Mouse (Mus musculus): ENCODE data around the gene Lenep.

DNA sequence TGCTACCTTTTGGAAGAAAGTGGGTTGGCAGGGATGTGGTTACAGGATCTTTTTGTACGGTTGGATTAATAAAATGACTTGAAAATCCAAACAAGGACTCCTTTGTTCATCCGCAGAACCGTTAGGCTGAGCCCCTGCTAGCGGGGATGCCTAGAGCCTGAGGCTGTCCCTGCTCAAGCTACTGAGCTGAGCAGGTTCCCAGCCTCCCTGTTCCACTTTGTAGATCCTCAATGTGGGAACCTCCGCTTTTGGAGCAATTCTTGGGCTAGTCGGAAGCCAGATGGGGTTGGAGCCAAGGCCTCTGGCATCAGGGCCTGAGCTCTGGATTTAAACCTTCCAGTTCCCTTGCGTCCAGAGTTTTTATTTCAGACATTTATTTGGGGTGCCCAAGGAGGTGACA is 32.4 kb upstream of the Lenep start:
- no peak for TF ChIP-seq TCF12 (IDR thresholded peaks at IDR 0.05; ENCODE audit: low read depth, low read length)
- no peak for TF ChIP-seq TBP (conservative IDR thresholded peaks at IDR 0.05; ENCODE audit: low read depth, low read length)
- TF ChIP-seq MAX (IDR thresholded peaks at IDR 0.05; ENCODE audit: low read length): no peak
- TF ChIP-seq POLR2A (IDR thresholded peaks at IDR 0.05; ENCODE audit: low read depth, low read length): no peak
- TF ChIP-seq MAFK (IDR thresholded peaks at IDR 0.05; ENCODE audit: insufficient replicate concordance, low read length): no peak
- TF ChIP-seq EP300 (IDR thresholded peaks at IDR 0.05; ENCODE audit: low read length): no peak
- TF ChIP-seq CTCF (conservative IDR thresholded peaks at IDR 0.05 in 1 of 2, IDR thresholded peaks at IDR 0.05 in 1 of 2; ENCODE audit: low read depth in 2 of 2, low read length in 2 of 2): no peak
